Mouse (Mus musculus) hindbrain, postnatal 0 days (tissue): ENCODE measurements around the gene Tbxas1. TPM values are rescaled to one million over a fixed set of nuclear protein-coding genes. Genes with fewer than 3 reads are reported as not detected.

Source experiments
- ATAC-seq: fragments of 200-750 bp; cut with Nextera tagmentation; 2 replicates; pipeline ENCODE4 v1.8.0; 2017; ENCODE audit warnings: mild to moderate bottlenecking, moderate TSS enrichment, moderate library complexity
- DNase-seq: peaks from one replicate; pipeline ENCODE4 v3.0.0-alpha.2; 2015; ENCODE audit warnings: low spot score
- H3K27ac ChIP-seq: fragments of 300-500 bp; sonication (generic); 2 replicates; pipeline ENCODE4 v1.5.1; 2014; ENCODE audit warnings: mild to moderate bottlenecking
- H3K27me3 ChIP-seq: fragments of 300-500 bp; sonication (generic); 2 replicates; pipeline ENCODE4 v1.6.1; 2014; ENCODE audit warnings: low read length, mixed read lengths; ENCODE audit not compliant: insufficient read depth
- H3K36me3 ChIP-seq: fragments of 300-500 bp; sonication (generic); 2 replicates; pipeline ENCODE4 v1.6.1; 2014; ENCODE audit warnings: low read length, mixed read lengths; ENCODE audit not compliant: insufficient read depth
- H3K4me1 ChIP-seq: fragments of 300-500 bp; sonication (generic); 2 replicates; pipeline ENCODE4 v1.6.1; 2014; ENCODE audit warnings: antibody characterized with exemption, low read length, mixed read lengths; ENCODE audit not compliant: insufficient read depth
- H3K4me2 ChIP-seq: fragments of 300-500 bp; sonication (generic); 2 replicates; pipeline ENCODE4 v1.6.1; 2014; ENCODE audit warnings: low read depth, mild to moderate bottlenecking, low read length, moderate library complexity, mixed read lengths
- H3K4me3 ChIP-seq: fragments of 300-500 bp; sonication (generic); 2 replicates; pipeline ENCODE4 v1.5.1; 2014; ENCODE audit warnings: low read length
- H3K9ac ChIP-seq: fragments of 300-500 bp; sonication (generic); replicated peaks from 2 replicates; pipeline ENCODE4 v1.6.1; 2014; ENCODE audit warnings: mild to moderate bottlenecking, low read length, moderate library complexity, mixed read lengths
- H3K9me3 ChIP-seq: fragments of 300-500 bp; sonication (generic); 2 replicates; pipeline ENCODE4 v1.6.1; 2016; ENCODE audit warnings: low read length, mixed read lengths
- CTCF ChIP-seq: IDR thresholded peaks from 2 replicates; pipeline ENCODE4 v1.5.1; 2016; ENCODE audit warnings: antibody characterized with exemption, control low read depth, low read depth
- WGBS: fragments of 180-500 bp; shearing (Covaris S2); extraction: QIAGEN DNeasy Blood & Tissue Kit; methylation state at CpG from one replicate; pipeline ENCODE4 v1.1.7; 2014; 5-methylcytosine and 5-hydroxymethylcytosine counted together
- polyA plus RNA-seq: library from polyadenylated mRNA; unstranded; fragments of >200 nt; fragmentation: Nextera tagmentation; extraction: Ambion mirVana; gene quantifications from 2 replicates; pipeline ENCODE4 v1.2.1, GENCODE M21; 2015
- total RNA-seq: library from RNA; depleted of rRNA; stranded (reverse); fragments of >200 nt; gene quantifications from 2 replicates; pipeline ENCODE4 v1.2.3, GENCODE M21; 2014

The Tbxas1 gene
- total and polyA plus RNA-seq, 2 experiments from 2014 or later = 2.1 to 4.3 TPM

DNA sequence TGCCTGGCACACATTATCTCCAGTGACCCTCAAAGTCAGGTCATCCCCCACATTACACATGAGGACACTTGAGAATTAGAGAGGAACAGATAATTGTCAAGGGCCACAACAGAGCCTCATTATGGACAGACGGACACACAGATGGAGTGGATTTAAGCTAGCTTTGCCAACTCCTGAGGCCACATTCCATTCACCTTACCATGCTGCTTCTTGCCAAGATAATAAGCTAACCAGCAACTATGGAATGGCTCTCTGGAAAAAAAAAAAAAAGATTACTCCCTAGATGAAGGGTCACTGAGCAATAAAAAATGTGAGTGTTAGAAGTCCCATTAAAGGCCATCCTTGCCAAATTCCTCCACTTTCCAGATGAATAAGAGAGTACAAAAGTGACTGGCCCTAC lies 30.1 kb upstream of the Tbxas1 start:
- Histone ChIP-seq H3K4me1 (peaks cover 51% of the 10 kb centered on the region), H3K9ac (no peak overlapping the region), H3K9me3 (no peaks in the 10 kb centered on the region), H3K36me3 (no peaks in the 10 kb centered on the region), H3K27ac (no peak overlapping the region), H3K4me3 (no peak overlapping the region), H3K4me2 (no peak overlapping the region), H3K27me3 (no peaks in the 10 kb centered on the region)
- 56% methylated on average over 1 of the region's 1 CpGs for WGBS
- TF ChIP-seq CTCF = no peak
- ATAC-seq (no peak), DNase-seq (no peak)

GRCm38 (mm10) chr6:38845876-38846275 lies 29.3 kb upstream of the Tbxas1 start:
- H3K36me3 ChIP-seq = no peaks in the 10 kb centered on the region
- H3K27me3 ChIP-seq = no peaks in the 10 kb centered on the region
- TF ChIP-seq CTCF = no peak
- 47% methylated on average over 5 of the region's 5 CpGs for WGBS
- no peaks in the 10 kb centered on the region for H3K9me3 ChIP-seq
- no peak overlapping the region for H3K4me3 ChIP-seq
- H3K4me2 ChIP-seq = no peak overlapping the region
- no peak for ATAC-seq
- H3K4me1 ChIP-seq = peaks cover 46% of the 10 kb centered on the region
- no peak overlapping the region for H3K27ac ChIP-seq
- H3K9ac ChIP-seq = no peak overlapping the region
- no peak for DNase-seq

GRCm38 (mm10) chr6:38846330-38847195 lies 28.6 kb upstream of the Tbxas1 start:
- WGBS = 43% methylated on average over 6 of the region's 6 CpGs
- ATAC-seq (no peak), DNase-seq (peak; percentile 12)
- peak overlapping the region; percentile 21; the same call in 1 of the 2 replicates for H3K27ac ChIP-seq
- no peaks in the 10 kb centered on the region for H3K36me3 ChIP-seq
- H3K9me3 ChIP-seq = no peaks in the 10 kb centered on the region
- no peak overlapping the region for H3K4me2 ChIP-seq
- H3K4me3 ChIP-seq = no peak overlapping the region
- no peaks in the 10 kb centered on the region for H3K27me3 ChIP-seq
- peaks cover 43% of the 10 kb centered on the region for H3K4me1 ChIP-seq
- no peak for TF ChIP-seq CTCF
- H3K9ac ChIP-seq = no peak overlapping the region

DNA sequence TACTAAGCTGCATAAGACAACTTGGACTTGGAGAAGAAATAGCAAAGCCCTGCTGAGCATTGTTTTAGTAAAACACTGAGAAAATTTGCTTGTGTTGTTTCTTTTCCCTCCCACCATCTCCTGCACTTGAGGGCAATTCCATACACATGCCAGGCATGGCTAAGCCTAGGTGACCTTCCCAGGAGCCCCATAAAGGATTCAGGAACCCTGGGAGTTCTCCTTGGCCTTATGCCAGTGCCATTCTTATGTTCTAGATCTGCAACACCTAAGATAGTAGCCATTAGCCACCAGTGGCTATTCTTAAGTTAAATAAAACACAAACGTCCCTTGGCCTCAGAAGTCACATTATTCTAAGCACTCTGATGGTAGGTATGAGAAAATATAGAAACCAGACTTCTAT lies 27.8 kb upstream of the Tbxas1 start:
- H3K9me3 ChIP-seq = no peaks in the 10 kb centered on the region
- peak overlapping the region; percentile 21 for H3K27ac ChIP-seq
- no peaks in the 10 kb centered on the region for H3K36me3 ChIP-seq
- 53% methylated on average over 1 of the region's 1 CpGs for WGBS
- TF ChIP-seq CTCF = no peak
- ATAC-seq (no peak), DNase-seq (no peak)
- no peak overlapping the region for H3K4me3 ChIP-seq
- H3K4me1 ChIP-seq = peaks cover 47% of the 10 kb centered on the region
- no peaks in the 10 kb centered on the region for H3K27me3 ChIP-seq
- H3K9ac ChIP-seq = no peak overlapping the region
- H3K4me2 ChIP-seq = no peak overlapping the region

- no peak overlapping the region for H3K9ac ChIP-seq
- no peak for ATAC-seq
- WGBS = 47% methylated on average over 3 of the region's 3 CpGs
- no peak overlapping the region for H3K4me2 ChIP-seq
- peaks cover 54% of the 10 kb centered on the region for H3K4me1 ChIP-seq
- TF ChIP-seq CTCF = no peak
- H3K36me3 ChIP-seq = no peaks in the 10 kb centered on the region
- DNase-seq = no peak
- H3K27me3 ChIP-seq = no peaks in the 10 kb centered on the region
- H3K4me3 ChIP-seq = no peak overlapping the region
- no peaks in the 10 kb centered on the region for H3K9me3 ChIP-seq
- H3K27ac ChIP-seq = peak overlapping the region; percentile 21
Measured at GRCm38 (mm10) chr6:38847958-38848910, 27.0 kb upstream of the Tbxas1 start.

DNA sequence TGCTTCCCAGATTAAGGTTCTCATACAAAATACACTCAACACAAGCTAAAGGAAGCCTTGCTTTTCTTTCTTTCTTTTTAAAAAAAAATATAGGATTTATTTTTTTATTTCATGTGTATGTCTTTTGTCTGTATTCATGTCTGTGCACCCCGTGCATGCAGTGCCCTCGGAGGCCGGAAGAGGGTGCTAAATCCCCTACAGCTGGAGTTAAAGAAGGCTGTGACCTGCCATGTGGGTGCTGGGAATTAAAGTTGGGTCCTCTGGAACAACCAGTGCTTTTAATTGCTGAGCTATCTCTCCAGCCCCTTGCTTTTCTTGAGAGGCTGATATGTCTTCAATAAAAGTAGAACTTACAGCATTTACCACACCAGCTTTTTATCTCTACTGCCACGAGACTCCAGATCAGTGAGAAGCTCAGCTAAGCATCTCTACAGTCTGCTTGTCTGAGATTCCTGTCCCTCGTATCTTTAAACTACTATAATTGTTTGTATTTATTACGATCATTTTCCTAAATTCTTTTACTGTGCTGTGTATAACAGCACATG lies 24.4 kb upstream of the Tbxas1 start:
- TF ChIP-seq CTCF = no peak
- no peak for DNase-seq
- Histone ChIP-seq H3K36me3 (no peaks in the 10 kb centered on the region), H3K4me3 (no peak overlapping the region), H3K27ac (no peak overlapping the region), H3K9me3 (no peaks in the 10 kb centered on the region), H3K4me1 (peaks cover 58% of the 10 kb centered on the region), H3K9ac (no peak overlapping the region), H3K4me2 (no peak overlapping the region), H3K27me3 (no peaks in the 10 kb centered on the region)
- WGBS = 95% methylated on average over 6 of the region's 6 CpGs
- no peak for ATAC-seq
